Mouse (Mus musculus): ENCODE data around the gene Plekhg5.
"Not testable (repeated sequence)": the region's sequence is repeated elsewhere in the genome, so short reads cannot be mapped to it uniquely, and the experiment has no call there.

Gene Plekhg5

DNA sequence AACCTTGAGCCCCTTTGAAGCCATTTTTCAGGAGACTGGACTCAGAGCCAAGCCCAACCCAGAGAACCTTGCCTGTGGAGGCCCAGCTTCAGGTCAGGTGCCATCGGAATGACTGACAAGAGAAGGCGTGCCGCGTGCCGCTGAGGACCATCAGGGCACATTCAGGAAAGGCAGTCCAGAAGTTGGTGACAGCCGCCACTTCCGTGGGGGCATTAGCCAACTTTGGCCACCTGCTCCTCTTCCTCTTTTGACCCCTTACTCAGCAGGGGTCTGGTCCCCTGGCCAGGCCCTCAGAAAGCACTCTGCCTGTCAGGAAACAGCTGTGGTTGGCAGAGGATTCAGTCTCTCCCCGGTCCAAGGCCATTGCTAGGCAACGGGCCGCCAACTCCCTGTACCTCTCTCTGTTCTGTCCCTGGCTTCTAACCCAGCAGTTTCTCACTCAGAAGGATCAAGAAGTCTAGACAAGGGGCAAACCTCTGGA lies at the start of gene Plekhg5:
Plekhg5 (plus strand) TSS at position 378 of the 481 bp plus-strand sequence.
- DNase-seq (ENCODE audit: inconsistent age in 2 of 2, low spot score in 1 of 2), result peak; percentile 59 to 86

DNA sequence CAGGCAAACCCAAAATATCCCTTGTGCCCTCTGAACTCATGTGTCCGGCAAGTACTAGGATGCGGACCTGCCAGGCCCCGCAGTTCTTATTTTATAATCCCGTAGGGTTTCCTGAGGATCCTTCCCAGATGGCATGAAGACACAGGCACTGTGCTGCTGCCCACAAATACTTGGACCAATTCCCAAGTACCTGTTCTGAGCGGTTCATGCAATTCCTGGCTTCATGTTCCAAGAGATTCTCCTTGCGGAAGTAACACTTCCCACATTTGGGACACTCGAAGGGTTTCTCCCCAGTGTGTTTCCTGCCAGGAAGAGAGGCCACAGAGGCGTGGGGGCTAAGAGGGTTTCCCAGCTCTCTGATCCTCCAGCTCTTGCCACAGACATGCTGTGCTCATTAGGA lies 49.8 kb upstream of the Plekhg5 start:
- no peak for DNase-seq (ENCODE audit: inconsistent age in 2 of 2, low spot score in 1 of 2)

DNA sequence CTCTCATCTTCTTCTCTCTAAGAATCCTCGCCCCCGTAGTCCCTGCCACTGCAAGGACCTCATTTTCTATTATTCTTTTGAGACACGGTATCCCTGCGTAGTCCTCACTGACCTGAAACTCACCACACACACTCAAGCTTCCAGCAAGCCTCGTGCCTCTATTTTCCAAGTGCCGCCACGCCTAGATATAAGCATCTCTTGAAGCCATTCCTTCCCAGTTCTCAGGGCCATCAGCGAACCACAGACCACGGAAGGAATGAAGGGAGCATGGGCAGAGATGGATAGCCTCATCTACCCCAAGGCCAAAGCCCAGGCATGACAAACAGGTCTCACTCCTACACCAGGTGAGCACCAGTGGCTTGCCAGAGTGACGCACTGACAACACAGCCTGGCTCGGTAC lies 47.8 kb upstream of the Plekhg5 start:
- no peak for DNase-seq (ENCODE audit: inconsistent age in 2 of 2, low spot score in 1 of 2)

DNA sequence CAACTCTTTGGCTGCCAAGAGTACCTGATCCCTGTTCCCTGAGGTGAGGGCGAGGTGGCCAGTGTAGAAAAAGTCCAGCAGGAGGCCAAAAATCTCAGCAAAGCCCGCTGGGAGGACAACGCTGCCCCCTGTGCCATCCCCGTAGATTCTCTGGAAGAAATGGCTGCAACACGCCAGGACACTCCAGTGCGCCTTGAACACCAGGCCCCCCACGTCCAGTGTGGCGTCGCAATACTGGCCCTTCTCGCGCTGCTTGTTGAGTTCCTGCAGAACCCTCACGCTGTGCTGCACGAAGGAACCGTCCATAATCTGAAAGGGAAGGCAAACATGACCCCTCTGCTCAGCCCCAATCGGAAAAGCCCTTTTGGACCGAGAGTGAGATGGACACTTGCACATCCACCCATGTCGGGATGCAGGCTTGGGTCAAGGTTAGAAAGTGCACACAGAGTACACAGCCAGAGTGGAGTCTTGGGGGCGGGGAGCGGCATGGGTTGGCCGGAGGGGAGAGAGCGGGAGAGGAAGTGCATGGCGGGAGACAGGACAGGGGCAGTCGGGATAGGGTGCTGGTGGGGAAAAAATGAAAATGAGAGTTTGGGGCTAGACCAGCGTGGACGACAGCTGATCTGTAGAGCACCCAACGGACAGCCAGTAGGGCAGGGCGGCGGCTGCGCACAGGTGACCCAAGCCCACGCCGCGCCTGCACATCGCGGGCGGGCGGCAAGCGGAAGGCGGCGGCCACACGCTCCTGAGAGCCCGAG lies 45.4 kb upstream of the Plekhg5 start:
- no peak for DNase-seq (ENCODE audit: inconsistent age in 2 of 2, low spot score in 1 of 2)

DNA sequence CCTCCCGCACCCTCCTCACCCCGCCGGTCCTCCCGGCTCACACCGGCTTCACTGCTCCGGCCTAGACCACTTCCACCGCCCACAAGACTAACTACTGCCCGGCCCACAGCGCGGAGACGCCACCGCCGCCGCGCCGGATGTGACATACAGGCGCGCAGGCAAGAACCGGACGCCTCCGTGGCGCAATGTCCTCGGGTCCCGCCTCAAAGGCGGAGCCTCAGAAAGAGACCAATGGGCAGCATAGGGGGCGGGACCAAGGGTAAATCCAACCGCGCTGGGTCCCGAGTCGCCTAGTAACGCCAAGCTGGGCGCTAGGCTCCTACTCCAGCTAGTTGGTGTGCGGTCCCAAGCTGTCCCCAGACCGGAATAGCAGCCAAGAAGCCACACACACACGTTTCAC lies 44.8 kb upstream of the Plekhg5 start, which contains the start of gene Zbtb48:
Zbtb48 (minus strand) TSS at position 148 of the 400 bp plus-strand sequence.
- peak; percentile 98 to 99 for DNase-seq (ENCODE audit: inconsistent age in 2 of 2, low spot score in 1 of 2)

DNA sequence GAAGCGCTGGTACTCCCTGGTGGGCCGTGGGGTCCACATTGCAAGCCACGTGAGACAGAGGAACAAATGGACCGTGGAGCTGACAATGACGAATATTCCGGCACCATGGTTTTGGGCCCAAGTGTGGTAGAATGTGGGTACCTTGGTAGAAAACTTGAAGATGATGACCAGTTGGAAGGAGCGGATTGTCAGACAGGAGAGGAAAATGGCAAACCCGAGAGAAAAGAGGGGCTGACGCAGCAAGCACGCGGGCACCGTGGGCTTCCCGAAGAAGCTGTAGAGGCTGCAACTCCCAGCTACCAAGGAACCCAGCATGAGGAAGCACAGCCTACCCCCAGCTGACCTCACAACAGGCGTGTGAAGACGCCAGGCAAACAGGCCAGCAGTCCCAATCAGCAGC lies 43.8 kb upstream of the Plekhg5 start:
- no peak for DNase-seq (ENCODE audit: inconsistent age in 2 of 2, low spot score in 1 of 2)

DNA sequence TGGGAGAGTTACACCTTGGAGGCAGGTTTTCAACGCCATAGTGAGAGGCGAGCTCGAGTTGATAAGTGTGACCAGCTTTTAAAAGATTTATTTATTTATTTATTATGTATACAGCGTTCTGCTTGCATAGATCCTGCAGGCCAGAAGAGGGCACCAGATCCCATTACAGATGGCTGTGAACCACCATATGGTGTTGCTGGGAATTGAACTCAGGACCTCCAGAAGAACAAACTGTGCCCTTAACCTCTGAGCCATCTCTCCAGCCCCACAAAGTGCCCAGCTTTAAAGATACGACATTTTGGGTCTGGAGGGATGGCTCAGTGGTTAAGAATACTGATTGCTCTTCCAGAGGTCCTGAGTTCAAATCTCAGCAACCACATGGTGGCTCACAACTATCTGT lies 43.2 kb upstream of the Plekhg5 start:
- DNase-seq (ENCODE audit: inconsistent age in 2 of 2, low spot score in 1 of 2), result no peak

DNA sequence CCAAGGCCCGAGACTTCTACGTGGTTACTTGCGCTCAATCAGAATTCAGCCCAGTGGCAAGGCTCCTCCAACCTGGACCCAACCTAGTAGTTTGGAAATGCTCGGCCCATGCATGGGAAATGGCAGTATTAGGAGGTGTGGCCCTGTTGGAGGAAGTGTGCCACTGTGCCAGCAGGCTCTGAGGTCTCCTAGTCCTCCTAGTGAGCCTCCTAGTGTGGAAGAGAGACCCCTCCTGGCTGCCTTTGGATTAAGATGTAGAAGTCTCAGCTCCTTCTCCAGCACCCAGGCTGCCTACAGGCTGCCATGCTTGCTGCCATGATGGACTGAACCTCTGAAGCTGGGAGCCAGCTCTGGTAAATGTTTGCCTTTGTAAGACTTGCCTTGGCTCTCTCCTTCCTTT lies 42.3 kb upstream of the Plekhg5 start:
- no peak for DNase-seq (ENCODE audit: inconsistent age in 2 of 2, low spot score in 1 of 2)

DNA sequence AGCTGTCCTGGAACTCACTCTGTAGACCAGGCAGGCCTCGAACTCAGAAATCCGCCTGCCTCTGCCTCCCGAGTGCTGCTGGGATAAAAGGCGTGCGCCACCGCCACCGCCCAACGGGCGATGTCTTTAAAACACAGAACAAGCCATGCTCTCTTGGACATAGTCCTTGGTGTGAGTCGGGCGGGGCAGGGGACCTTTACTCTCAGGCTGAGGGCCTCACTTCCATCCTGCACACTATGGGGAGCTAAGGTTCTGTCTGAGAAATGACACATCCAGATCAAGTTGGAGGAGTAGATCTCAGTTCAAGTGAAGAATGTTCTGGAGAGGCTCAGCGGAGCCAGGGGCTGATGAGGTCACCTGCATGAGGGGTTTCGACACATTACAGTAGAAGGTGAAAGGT lies 39.4 kb upstream of the Plekhg5 start:
- no peak for DNase-seq (ENCODE audit: inconsistent age in 2 of 2, low spot score in 1 of 2)

DNA sequence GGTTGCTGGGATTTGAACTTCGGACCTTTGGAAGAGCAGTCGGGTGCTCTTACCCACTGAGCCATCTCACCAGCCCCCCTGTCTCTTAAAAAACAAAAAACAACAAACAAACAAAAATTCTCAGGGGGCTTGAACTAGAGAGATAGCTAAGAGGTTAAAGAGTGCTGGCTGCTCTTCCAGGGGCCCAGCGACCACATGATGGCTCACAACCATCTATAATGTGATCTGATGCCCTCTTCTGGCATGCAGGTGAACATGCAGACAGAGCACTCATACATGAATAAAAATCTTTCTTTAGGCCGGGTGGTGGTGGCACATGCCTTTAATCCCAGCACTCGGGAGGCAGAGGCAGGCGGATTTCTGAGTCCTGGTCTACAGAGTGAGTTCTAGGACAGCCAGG lies 35.8 kb upstream of the Plekhg5 start:
- DNase-seq (ENCODE audit: inconsistent age in 2 of 2, low spot score in 1 of 2), result not testable (repeated sequence)

DNA sequence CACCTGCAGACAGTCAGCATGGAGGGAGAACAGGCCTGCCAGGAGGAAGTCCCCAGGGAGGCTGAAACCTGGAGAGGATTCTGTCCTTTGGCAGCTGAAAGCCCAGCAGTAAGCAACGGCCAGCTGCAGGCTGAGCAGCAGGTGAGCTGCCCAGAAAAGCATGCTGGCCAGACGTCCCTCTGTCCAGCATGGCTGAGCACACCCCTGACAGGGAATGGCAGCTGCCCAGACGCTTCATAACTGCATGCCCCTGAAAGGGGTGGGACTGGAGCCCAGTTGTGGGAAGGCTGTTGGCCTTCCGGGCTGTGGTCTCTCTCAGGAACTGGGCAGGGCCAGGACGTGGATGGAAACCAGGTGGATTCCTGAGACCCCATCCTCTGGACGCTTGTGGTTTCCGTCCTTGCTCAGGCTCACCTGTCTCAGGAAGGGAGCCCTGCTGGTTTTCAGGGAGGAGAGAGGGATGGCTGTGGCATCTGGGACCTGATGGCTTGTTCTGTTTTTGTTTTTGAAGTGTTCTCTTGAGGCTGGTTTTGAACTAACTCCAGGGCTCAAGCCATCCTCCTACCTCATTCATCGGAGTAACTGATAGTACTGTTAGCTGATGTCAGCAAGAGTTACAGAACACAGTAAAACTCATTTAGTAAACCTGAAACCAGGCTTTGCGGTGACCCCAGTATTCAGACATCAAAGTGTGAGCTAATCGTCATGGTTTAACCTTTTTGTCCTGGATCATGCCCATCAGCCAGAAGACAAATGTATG lies 33.9 kb upstream of the Plekhg5 start, which contains the start of gene Tas1r1:
Tas1r1 (minus strand) TSS at position 344 of the 760 bp plus-strand sequence.
- no peak for DNase-seq (ENCODE audit: inconsistent age in 2 of 2, low spot score in 1 of 2)

DNA sequence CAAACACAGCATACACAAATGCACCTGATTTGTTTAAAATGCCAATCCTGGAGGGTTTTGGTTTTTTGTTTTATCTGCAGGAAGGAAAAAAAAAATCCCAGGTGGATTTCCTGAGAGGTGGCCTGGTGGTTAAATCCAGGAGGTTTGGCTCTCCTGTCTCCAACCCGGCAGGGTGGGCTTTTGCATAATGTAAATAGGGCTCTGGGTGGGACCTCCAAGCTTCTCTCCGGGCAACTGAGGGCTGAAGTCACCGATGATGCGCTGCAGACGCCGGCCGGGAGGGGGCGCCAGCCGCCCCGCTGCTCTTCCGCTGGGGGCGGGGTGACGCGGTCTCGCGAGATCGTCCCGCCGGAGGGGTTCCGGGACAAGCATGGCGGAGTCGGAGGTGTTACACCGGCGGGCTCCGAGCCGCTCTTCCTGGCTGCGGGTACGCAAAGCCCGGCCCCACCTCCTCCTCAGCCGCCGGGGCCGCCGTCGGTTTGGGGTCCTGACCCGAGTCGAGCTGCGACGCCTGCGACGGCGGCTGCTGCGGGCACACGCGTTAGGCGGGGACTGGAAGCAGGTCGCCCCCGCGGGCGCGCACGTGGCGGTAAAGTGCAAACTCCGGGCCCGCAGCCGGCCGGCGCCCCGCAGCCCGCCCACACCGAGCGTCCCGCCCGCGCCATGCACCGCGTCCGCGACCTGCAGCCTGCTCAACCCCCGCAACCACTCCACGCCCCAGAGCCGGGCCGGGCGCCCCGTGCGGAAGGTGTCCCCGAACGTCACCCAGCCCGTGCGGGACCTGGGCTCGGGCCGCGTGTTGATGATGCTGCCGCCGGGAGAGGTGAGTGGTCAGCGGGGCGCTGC lies 33.1 kb upstream of the Plekhg5 start, which contains the start of gene Nol9:
Nol9 (plus strand) TSS at position 337 of the 846 bp plus-strand sequence.
- peak; percentile 94 to 97 for DNase-seq (ENCODE audit: inconsistent age in 2 of 2, low spot score in 1 of 2)

DNA sequence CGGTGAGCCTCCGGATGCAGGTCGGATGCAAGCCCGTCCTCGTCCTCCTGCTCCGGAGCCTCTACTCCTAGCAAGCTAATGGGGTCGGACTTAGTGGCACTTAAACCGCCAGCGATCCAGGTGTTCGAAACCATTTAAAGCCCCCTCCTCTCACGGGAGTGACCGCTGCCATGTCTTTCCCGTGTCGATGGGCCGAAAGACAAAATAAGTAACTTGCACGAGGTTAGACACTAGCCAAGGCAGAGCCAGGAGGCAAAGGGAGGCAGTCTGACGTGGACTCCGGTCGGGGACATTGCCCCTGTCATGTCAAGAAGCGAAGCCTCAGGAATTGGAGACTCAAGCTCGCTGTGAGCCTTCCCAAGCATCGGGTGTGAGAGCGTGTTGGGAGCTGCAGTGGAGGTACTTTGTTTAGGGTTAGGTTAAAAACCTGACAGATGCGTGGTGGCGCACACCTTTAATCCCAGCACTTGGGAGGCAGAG lies 32.4 kb upstream of the Plekhg5 start:
- no peak for DNase-seq (ENCODE audit: inconsistent age in 2 of 2, low spot score in 1 of 2)

DNA sequence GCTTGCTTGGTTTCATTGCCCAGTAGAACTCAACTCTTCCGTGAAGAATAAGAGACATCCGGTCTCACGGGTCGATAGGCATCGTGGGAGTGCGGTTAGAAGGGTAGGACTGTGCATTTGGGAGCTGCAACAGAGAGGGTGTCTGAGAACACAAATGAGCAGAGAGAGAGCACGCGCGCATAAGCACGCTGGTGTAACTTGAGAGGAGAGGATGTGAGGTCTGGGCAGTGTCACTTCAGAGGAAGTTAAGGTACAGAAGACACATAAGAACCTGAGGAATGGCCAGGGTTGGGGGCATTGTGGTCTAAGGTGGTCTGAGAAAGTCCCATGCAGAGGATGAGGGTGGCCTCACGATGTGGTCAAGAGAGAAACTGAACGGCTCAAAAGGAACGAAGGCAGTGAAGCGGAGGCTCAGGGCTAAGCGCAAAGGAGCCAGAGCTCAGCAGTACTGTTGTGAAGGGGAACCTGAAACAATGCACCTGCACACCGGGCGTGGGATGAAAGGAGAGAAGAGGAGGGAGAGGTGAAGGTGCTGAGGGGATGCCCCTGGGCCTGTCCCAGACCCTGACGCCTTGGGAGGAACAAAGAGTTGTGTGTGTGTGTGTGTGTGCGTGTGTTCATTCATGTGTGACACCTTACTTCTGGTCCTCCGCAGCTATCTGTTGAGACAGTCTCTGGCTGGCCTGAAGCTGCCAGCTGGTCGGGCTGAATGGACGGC lies 30.2 kb upstream of the Plekhg5 start:
- DNase-seq (ENCODE audit: inconsistent age in 2 of 2, low spot score in 1 of 2), result no peak

DNA sequence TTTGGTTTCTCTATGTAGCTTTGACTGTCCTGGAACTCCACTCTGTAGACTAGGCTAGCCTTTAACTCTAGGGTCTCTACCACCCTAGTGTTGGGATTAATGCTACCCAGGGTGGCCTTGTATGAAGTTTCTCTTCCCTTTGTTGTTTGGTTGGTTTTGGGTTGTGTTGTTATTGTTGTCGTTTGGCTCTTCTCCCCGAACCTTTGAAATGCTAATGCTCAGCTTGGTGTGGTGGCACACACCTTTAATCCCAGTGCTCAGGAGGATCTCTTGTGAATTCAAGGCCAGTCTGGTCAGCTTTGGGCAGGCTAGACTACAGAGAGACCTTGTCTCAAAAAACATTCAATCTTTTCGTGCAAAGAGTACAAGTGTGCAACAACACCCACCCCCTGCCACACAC lies 29.1 kb upstream of the Plekhg5 start:
- no peak for DNase-seq (ENCODE audit: inconsistent age in 2 of 2, low spot score in 1 of 2)

DNA sequence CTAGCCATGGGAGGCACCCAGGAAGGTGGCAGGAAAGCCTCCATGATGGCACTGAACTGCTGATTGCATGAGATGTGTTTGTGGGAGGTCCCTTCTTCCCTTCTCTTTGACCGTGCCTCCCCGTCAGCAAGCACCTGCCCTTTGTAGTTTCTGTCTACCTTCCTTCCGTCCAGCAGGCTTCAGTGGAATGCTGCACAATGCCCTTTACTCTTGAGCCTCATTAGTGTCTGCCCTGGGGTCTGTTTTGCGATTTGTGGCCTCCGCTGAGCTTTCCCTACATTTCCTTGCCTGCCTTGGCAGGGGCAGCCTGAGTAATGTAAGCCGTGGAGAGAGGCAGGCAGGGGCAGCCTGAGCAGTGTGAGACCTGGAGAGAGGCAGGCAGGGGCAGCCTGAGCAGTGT lies 27.7 kb upstream of the Plekhg5 start:
- no peak for DNase-seq (ENCODE audit: inconsistent age in 2 of 2, low spot score in 1 of 2)

DNA sequence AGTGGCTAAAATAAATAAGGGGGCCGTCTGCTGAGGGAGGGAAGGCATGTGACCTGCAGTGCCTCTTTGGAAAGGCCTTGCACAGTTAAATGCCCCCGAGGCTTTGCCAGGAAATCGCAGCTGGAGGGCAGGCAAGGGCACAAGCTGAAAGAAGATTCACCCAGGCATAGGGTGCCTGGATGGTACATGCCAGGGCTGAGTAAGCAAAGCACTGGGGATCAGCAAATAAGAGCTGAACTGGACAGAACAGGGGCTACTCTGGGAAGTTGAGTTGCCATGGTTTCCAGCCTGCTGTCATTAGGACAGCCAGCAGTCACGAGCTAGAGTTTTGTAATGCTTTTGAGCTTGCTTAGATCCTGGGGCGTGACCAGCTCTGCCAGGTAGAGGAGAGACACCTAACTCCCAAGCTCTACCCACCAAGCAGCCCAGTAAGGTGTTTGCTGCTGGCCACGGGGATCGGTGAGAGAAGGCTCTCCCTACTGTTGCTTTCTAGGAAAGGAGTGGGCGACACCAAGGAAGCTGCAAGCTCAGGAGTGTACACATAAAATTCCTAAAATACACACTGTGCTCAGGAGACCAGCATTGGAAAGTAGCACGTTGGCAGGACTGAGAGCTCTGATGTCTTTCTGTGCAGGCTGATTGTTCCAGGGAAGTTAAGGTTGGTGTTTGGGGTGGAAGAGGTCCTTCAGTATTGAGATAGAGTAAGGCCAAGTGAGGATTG lies 9.7 kb upstream of the Plekhg5 start:
- DNase-seq (ENCODE audit: inconsistent age in 2 of 2, low spot score in 1 of 2), result peak in 1 of 2 experiments; percentile 54

DNA sequence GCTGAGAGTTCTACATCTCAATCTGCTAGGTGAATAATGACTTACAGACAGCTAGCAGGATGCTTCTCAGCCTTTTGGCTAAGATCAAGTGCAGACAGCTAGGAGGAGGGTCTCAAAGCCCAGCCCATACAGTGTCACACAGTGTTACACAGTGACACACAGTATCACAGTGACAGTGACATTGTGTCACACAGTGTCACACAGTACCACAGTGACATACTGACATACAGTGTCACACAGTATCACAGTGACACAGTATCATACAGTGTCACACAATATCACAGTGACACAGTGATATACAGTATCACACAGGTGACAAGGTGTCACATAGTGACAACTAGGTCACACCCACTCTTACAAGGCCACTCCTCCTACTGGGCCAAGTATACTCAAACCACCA lies 5.0 kb upstream of the Plekhg5 start:
- DNase-seq (ENCODE audit: inconsistent age in 2 of 2, low spot score in 1 of 2), result no peak

DNA sequence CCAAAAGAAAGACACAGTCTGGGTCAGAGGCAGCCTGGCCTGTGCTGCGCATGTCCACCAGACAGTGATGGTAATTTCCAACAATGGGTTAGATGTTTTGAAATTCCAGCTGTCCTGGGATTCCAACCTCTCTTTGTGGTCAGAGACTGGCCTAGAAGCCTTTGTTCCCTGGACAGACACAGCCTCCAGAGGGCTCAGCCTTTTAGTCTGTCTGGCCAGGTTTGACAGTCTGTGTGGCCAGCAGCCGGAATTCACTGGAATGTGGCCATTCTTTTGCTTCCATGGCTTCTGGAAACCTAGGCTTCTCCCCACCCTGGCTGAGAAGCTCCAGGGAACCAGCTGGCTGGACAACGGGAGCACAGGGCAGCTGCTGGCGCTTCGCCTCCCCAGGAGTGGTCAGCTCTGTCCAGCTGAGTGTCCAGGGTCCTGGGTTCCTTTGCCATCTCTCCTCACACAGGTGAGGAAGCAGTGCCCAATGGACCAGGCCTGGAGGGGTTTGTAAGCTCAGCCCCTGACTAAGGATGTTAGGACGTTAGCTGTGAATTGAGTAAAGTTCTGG lies 4.1 kb upstream of the Plekhg5 start:
- no peak for DNase-seq (ENCODE audit: inconsistent age in 2 of 2, low spot score in 1 of 2)
